Mouse (Mus musculus): ENCODE results near the gene Shank2. TPM values are rescaled to one million over a fixed set of nuclear protein-coding genes. Genes with fewer than 3 reads are reported as not detected.
A peak's percentile ranks its signal among the peaks of the same experiment; 100 is the strongest.

Shank2 gene
- polyA plus RNA-seq, 1 experiment from 2014 or later = 2.1 TPM

- no peak overlapping the region for H3K4me3 ChIP-seq (ENCODE audit: low read depth, low read length)
- H3K4me1 ChIP-seq (ENCODE audit: control insufficient read depth, insufficient read depth, low read length) = no peaks in the 10 kb centered on the region
- H3K36me3 ChIP-seq (ENCODE audit: control insufficient read depth, insufficient read depth, low read length) = no peaks in the 10 kb centered on the region
- no peak overlapping the region for H3K4me2 ChIP-seq (ENCODE audit: low read depth)
- no peak overlapping the region for H3K9ac ChIP-seq (ENCODE audit: low read length)
- ATAC-seq (ENCODE audit: insufficient read depth, low FRiP score, low TSS enrichment) (no peak), DNase-seq (ENCODE audit: low spot score) (peak; percentile 82)
- no peak overlapping the region for H3K27ac ChIP-seq (ENCODE audit: low read depth, low read length)
- no peaks in the 10 kb centered on the region for H3K9me3 ChIP-seq (ENCODE audit: control insufficient read depth, low read length)
- 29% methylated on average over 3 of the region's 3 CpGs for WGBS
- no peaks in the 10 kb centered on the region for H3K27me3 ChIP-seq (ENCODE audit: control insufficient read depth, insufficient read depth, low read length)
Measured at GRCm38 (mm10) chr7:144074718-144075117, 73.0 kb downstream of the Shank2 start.

GRCm38 (mm10) chr7:144078661-144079060 is 76.9 kb downstream of the Shank2 start:
- 94% methylated on average over 1 of the region's 1 CpGs for WGBS
- H3K9ac ChIP-seq (ENCODE audit: low read length) = no peak overlapping the region
- DNase-seq (ENCODE audit: low spot score) = no peak

GRCm38 (mm10) chr7:144079861-144080260 is 78.1 kb downstream of the Shank2 start:
- H3K36me3 ChIP-seq (ENCODE audit: control insufficient read depth, insufficient read depth, low read length) = no peaks in the 10 kb centered on the region
- DNase-seq (ENCODE audit: low spot score) (no peak), ATAC-seq (ENCODE audit: insufficient read depth, low FRiP score, low TSS enrichment) (no peak)
- H3K4me3 ChIP-seq (ENCODE audit: low read depth, low read length) = no peak overlapping the region
- H3K9me3 ChIP-seq (ENCODE audit: control insufficient read depth, low read length) = no peaks in the 10 kb centered on the region
- 100% methylated on average over 1 of the region's 1 CpGs for WGBS
- no peak overlapping the region for H3K9ac ChIP-seq (ENCODE audit: low read length)
- H3K27me3 ChIP-seq (ENCODE audit: control insufficient read depth, insufficient read depth, low read length) = no peaks in the 10 kb centered on the region
- no peak overlapping the region for H3K27ac ChIP-seq (ENCODE audit: low read depth, low read length)
- no peaks in the 10 kb centered on the region for H3K4me1 ChIP-seq (ENCODE audit: control insufficient read depth, insufficient read depth, low read length)
- no peak overlapping the region for H3K4me2 ChIP-seq (ENCODE audit: low read depth)

More at GRCm38 (mm10) chr7:144078661-144079060, 76.9 kb downstream of the Shank2 start:
- H3K27me3 ChIP-seq (ENCODE audit: control insufficient read depth, insufficient read depth, low read length) = no peaks in the 10 kb centered on the region
- H3K9me3 ChIP-seq (ENCODE audit: control insufficient read depth, low read length) = no peaks in the 10 kb centered on the region
- no peak overlapping the region for H3K4me2 ChIP-seq (ENCODE audit: low read depth)
- no peak overlapping the region for H3K27ac ChIP-seq (ENCODE audit: low read depth, low read length)
- ATAC-seq (ENCODE audit: insufficient read depth, low FRiP score, low TSS enrichment) = no peak
- no peak overlapping the region for H3K4me3 ChIP-seq (ENCODE audit: low read depth, low read length)
- no peaks in the 10 kb centered on the region for H3K4me1 ChIP-seq (ENCODE audit: control insufficient read depth, insufficient read depth, low read length)
- no peaks in the 10 kb centered on the region for H3K36me3 ChIP-seq (ENCODE audit: control insufficient read depth, insufficient read depth, low read length)

- ATAC-seq (ENCODE audit: insufficient read depth, low FRiP score, low TSS enrichment) (no peak), DNase-seq (ENCODE audit: low spot score) (peak; percentile 57)
- H3K9ac ChIP-seq (ENCODE audit: low read length) = no peak overlapping the region
- H3K4me1 ChIP-seq (ENCODE audit: control insufficient read depth, insufficient read depth, low read length) = no peaks in the 10 kb centered on the region
- H3K4me2 ChIP-seq (ENCODE audit: low read depth) = no peak overlapping the region
- H3K9me3 ChIP-seq (ENCODE audit: control insufficient read depth, low read length) = no peaks in the 10 kb centered on the region
- no peaks in the 10 kb centered on the region for H3K36me3 ChIP-seq (ENCODE audit: control insufficient read depth, insufficient read depth, low read length)
- H3K27me3 ChIP-seq (ENCODE audit: control insufficient read depth, insufficient read depth, low read length) = no peaks in the 10 kb centered on the region
- WGBS = 83% methylated on average over 1 of the region's 1 CpGs
- no peak overlapping the region for H3K27ac ChIP-seq (ENCODE audit: low read depth, low read length)
- H3K4me3 ChIP-seq (ENCODE audit: low read depth, low read length) = no peak overlapping the region
Measured at GRCm38 (mm10) chr7:144081448-144081847, 79.7 kb downstream of the Shank2 start.

GRCm38 (mm10) chr7:144081963-144082362 is 80.2 kb downstream of the Shank2 start:
- H3K27me3 ChIP-seq (ENCODE audit: control insufficient read depth, insufficient read depth, low read length) = no peaks in the 10 kb centered on the region
- no peak for ATAC-seq (ENCODE audit: insufficient read depth, low FRiP score, low TSS enrichment)
- H3K9ac ChIP-seq (ENCODE audit: low read length) = no peak overlapping the region
- WGBS = 92% methylated on average over 2 of the region's 2 CpGs
- H3K4me2 ChIP-seq (ENCODE audit: low read depth) = no peak overlapping the region
- no peak overlapping the region for H3K4me3 ChIP-seq (ENCODE audit: low read depth, low read length)
- H3K27ac ChIP-seq (ENCODE audit: low read depth, low read length) = no peak overlapping the region
- H3K4me1 ChIP-seq (ENCODE audit: control insufficient read depth, insufficient read depth, low read length) = no peaks in the 10 kb centered on the region
- no peaks in the 10 kb centered on the region for H3K36me3 ChIP-seq (ENCODE audit: control insufficient read depth, insufficient read depth, low read length)
- DNase-seq (ENCODE audit: low spot score) = no peak
- H3K9me3 ChIP-seq (ENCODE audit: control insufficient read depth, low read length) = no peaks in the 10 kb centered on the region

GRCm38 (mm10) chr7:144087277-144087676 is 85.5 kb downstream of the Shank2 start:
- 61% methylated on average over 2 of the region's 2 CpGs for WGBS
- DNase-seq (ENCODE audit: low spot score) (no peak), ATAC-seq (ENCODE audit: insufficient read depth, low FRiP score, low TSS enrichment) (no peak)
- no peak overlapping the region for H3K4me3 ChIP-seq (ENCODE audit: low read depth, low read length)
- no peaks in the 10 kb centered on the region for H3K27me3 ChIP-seq (ENCODE audit: control insufficient read depth, insufficient read depth, low read length)
- H3K9me3 ChIP-seq (ENCODE audit: control insufficient read depth, low read length) = no peaks in the 10 kb centered on the region
- H3K36me3 ChIP-seq (ENCODE audit: control insufficient read depth, insufficient read depth, low read length) = no peaks in the 10 kb centered on the region
- H3K9ac ChIP-seq (ENCODE audit: low read length) = no peak overlapping the region
- no peak overlapping the region for H3K27ac ChIP-seq (ENCODE audit: low read depth, low read length)
- no peaks in the 10 kb centered on the region for H3K4me1 ChIP-seq (ENCODE audit: control insufficient read depth, insufficient read depth, low read length)
- H3K4me2 ChIP-seq (ENCODE audit: low read depth) = no peak overlapping the region

GRCm38 (mm10) chr7:144094132-144094531 is 92.4 kb downstream of the Shank2 start:
- H3K9ac ChIP-seq (ENCODE audit: low read length) = no peak overlapping the region
- no peak for ATAC-seq (ENCODE audit: insufficient read depth, low FRiP score, low TSS enrichment)
- no peaks in the 10 kb centered on the region for H3K36me3 ChIP-seq (ENCODE audit: control insufficient read depth, insufficient read depth, low read length)
- H3K4me1 ChIP-seq (ENCODE audit: control insufficient read depth, insufficient read depth, low read length) = peaks cover 2% of the 10 kb centered on the region; the same call in 1 of the 2 replicates
- H3K27ac ChIP-seq (ENCODE audit: low read depth, low read length) = no peak overlapping the region
- no peak overlapping the region for H3K4me3 ChIP-seq (ENCODE audit: low read depth, low read length)
- H3K9me3 ChIP-seq (ENCODE audit: control insufficient read depth, low read length) = no peaks in the 10 kb centered on the region
- no peak for DNase-seq (ENCODE audit: low spot score)
- H3K4me2 ChIP-seq (ENCODE audit: low read depth) = no peak overlapping the region
- 91% methylated on average over 12 of the region's 12 CpGs for WGBS
- no peaks in the 10 kb centered on the region for H3K27me3 ChIP-seq (ENCODE audit: control insufficient read depth, insufficient read depth, low read length)

- WGBS = 13% methylated on average over 2 of the region's 2 CpGs
Measured at GRCm38 (mm10) chr7:144097314-144097713, 95.6 kb downstream of the Shank2 start.

GRCm38 (mm10) chr7:144102222-144102980 is 100.7 kb downstream of the Shank2 start:
- no peak for ATAC-seq (ENCODE audit: insufficient read depth, low FRiP score, low TSS enrichment)
- WGBS = 51% methylated on average over 4 of the region's 4 CpGs

More at GRCm38 (mm10) chr7:144097314-144097713, 95.6 kb downstream of the Shank2 start:
- Histone ChIP-seq H3K4me3 (ENCODE audit: low read depth, low read length) (no peak overlapping the region), H3K27me3 (ENCODE audit: control insufficient read depth, insufficient read depth, low read length) (no peaks in the 10 kb centered on the region), H3K4me2 (ENCODE audit: low read depth) (no peak overlapping the region), H3K27ac (ENCODE audit: low read depth, low read length) (no peak overlapping the region), H3K9ac (ENCODE audit: low read length) (no peak overlapping the region), H3K4me1 (ENCODE audit: control insufficient read depth, insufficient read depth, low read length) (peaks cover 2% of the 10 kb centered on the region; the same call in 1 of the 2 replicates), H3K36me3 (ENCODE audit: control insufficient read depth, insufficient read depth, low read length) (no peaks in the 10 kb centered on the region), H3K9me3 (ENCODE audit: control insufficient read depth, low read length) (no peaks in the 10 kb centered on the region)
- DNase-seq (ENCODE audit: low spot score) (no peak), ATAC-seq (ENCODE audit: insufficient read depth, low FRiP score, low TSS enrichment) (no peak)

More at GRCm38 (mm10) chr7:144102222-144102980, 100.7 kb downstream of the Shank2 start:
- no peak overlapping the region for H3K4me2 ChIP-seq (ENCODE audit: low read depth)
- no peak overlapping the region for H3K27ac ChIP-seq (ENCODE audit: low read depth, low read length)
- no peaks in the 10 kb centered on the region for H3K9me3 ChIP-seq (ENCODE audit: control insufficient read depth, low read length)
- no peak overlapping the region for H3K9ac ChIP-seq (ENCODE audit: low read length)
- no peak overlapping the region for H3K4me3 ChIP-seq (ENCODE audit: low read depth, low read length)
- peaks cover 3% of the 10 kb centered on the region; the same call in 1 of the 2 replicates for H3K4me1 ChIP-seq (ENCODE audit: control insufficient read depth, insufficient read depth, low read length)
- no peaks in the 10 kb centered on the region for H3K27me3 ChIP-seq (ENCODE audit: control insufficient read depth, insufficient read depth, low read length)
- H3K36me3 ChIP-seq (ENCODE audit: control insufficient read depth, insufficient read depth, low read length) = no peaks in the 10 kb centered on the region
- DNase-seq (ENCODE audit: low spot score) = no peak

Data from neural tube, embryonic 11.5 days (tissue).